Mouse (Mus musculus): ENCODE data around the gene Xrra1. TPM values are rescaled to one million over a fixed set of nuclear protein-coding genes. Genes with fewer than 3 reads are reported as not detected.
A peak's percentile ranks its signal among the peaks of the same experiment; 100 is the strongest.

Gene Xrra1
- total and polyA plus RNA-seq, 2 experiments: not detected

DNA sequence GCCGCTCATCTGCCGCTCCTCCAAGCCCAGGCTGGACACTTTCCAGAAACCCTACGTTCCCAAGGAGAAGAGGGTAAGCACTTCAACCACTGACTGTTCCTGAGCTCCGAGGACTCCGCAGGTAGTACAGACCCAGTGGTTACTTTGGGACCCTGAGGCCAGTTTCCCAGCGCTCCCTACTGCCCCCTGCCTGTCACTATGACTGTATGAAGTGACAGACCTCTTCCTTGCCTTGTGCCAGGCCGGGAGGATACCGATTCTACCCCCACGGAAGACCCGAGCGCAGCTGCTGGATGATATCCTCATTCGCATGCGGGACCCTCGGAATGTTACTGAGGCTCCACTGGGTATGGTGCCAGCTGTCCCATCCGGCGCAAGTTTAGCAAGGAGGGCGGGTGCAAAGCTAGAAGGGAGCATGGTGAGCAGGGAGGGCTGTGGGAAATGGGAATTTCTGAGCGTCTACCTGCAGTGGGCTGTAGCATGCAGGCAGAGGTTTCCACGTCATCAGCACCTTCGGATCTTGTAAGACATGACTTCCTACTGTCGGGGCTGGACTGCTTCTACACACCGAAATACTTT, 57.9 kb downstream of the Xrra1 start:
- no peak overlapping the region for H3K9ac ChIP-seq (ENCODE audit: low read depth, low read length)
- 11% methylated on average over 22 of the region's 22 CpGs for WGBS
- H3K27ac ChIP-seq (replicated peaks; ENCODE audit: insufficient read depth, low read depth, low read length): no peak overlapping the region
- no peaks in the 10 kb centered on the region for H3K79me2 ChIP-seq (ENCODE audit: control insufficient read depth, insufficient read depth, low read length)
- TF ChIP-seq CTCF (IDR thresholded peaks at IDR 0.05; ENCODE audit: low read depth, low read length): peak; percentile 72
- no peak for TF ChIP-seq POLR2A (IDR thresholded peaks at IDR 0.05; ENCODE audit: extremely low read depth, insufficient read depth, low read length)
- peaks cover 9% of the 10 kb centered on the region for H3K4me1 ChIP-seq (ENCODE audit: control insufficient read depth, insufficient read depth, low read length)
- H3K27me3 ChIP-seq (ENCODE audit: control insufficient read depth, insufficient read depth, low read length): no peaks in the 10 kb centered on the region
- peak overlapping the region; percentile 10; the same call in 1 of the 2 replicates for H3K4me3 ChIP-seq (ENCODE audit: insufficient read depth, low read depth, low read length)
- no peak for DNase-seq (ENCODE audit: extremely low read depth, low read depth, low spot score)
- peaks cover 2% of the 10 kb centered on the region; the same call in 1 of the 2 replicates for H3K36me3 ChIP-seq (ENCODE audit: control insufficient read depth, insufficient read depth, low read length)

DNA sequence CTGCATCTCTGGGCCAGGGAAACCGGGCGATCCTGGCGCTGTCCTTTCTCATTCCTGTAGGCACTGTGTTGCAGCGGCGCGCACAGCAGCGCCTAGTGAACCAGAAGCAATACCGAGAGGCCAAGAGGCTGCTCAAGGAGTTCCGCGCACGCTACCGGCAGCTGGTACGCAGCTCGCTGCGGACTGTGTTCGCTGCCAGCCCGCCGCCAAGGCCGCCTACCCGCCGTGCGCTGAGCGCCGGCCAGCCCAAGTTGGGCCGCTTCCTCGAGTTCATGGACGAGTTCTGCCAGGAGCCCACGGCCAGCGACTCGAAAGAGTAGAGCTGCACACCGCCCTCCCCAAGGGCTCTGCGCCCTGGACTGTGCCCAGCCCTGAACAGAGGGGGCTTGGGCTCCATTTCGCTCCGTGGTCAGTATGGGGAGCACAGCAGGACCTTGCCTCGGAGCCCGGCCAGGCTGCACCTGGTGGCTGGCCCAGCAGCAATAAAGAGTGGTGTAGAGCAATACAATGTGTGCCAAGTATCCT, 58.5 kb downstream of the Xrra1 start:
- peak; percentile 39 for DNase-seq (ENCODE audit: extremely low read depth, low read depth, low spot score)

DNA sequence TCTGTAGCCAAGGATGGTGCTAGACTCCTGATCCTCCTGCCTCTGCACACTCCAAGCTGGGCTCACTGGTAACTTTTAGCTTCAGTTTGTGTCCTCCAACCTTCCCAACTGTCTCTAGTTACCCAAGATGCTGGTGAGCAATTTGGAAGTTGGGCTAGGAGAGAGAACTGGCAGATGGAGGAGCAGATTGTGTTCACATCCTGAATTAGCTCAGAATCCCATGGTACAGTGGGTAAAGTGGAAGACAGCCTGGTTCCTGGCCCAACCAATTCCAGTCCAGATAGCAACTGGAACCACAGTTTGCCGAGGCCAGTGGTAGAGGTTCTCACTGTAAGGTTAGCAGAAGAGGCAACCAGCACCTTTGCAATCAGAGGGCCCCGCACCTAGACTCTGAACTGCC, 60.2 kb downstream of the Xrra1 start:
- TF ChIP-seq CTCF (IDR thresholded peaks at IDR 0.05; ENCODE audit: low read depth, low read length) (no peak), POLR2A (IDR thresholded peaks at IDR 0.05; ENCODE audit: extremely low read depth, insufficient read depth, low read length) (no peak)
- Histone ChIP-seq H3K36me3 (ENCODE audit: control insufficient read depth, insufficient read depth, low read length) (peaks cover 12% of the 10 kb centered on the region; the same call in 1 of the 2 replicates), H3K4me1 (ENCODE audit: control insufficient read depth, insufficient read depth, low read length) (peaks cover 9% of the 10 kb centered on the region), H3K79me2 (ENCODE audit: control insufficient read depth, insufficient read depth, low read length) (no peaks in the 10 kb centered on the region), H3K4me3 (ENCODE audit: insufficient read depth, low read depth, low read length) (no peak overlapping the region), H3K27ac (replicated peaks; ENCODE audit: insufficient read depth, low read depth, low read length) (no peak overlapping the region), H3K27me3 (ENCODE audit: control insufficient read depth, insufficient read depth, low read length) (no peaks in the 10 kb centered on the region), H3K9ac (ENCODE audit: low read depth, low read length) (no peak overlapping the region)
- no peak for DNase-seq (ENCODE audit: extremely low read depth, low read depth, low spot score)
- 93% methylated on average over 2 of the region's 2 CpGs for WGBS

More for the DNA sequence above, 58.5 kb downstream of the Xrra1 start:
- Histone ChIP-seq H3K36me3 (ENCODE audit: control insufficient read depth, insufficient read depth, low read length) (peaks cover 2% of the 10 kb centered on the region; the same call in 1 of the 2 replicates), H3K27ac (replicated peaks; ENCODE audit: insufficient read depth, low read depth, low read length) (no peak overlapping the region), H3K79me2 (ENCODE audit: control insufficient read depth, insufficient read depth, low read length) (no peaks in the 10 kb centered on the region), H3K4me1 (ENCODE audit: control insufficient read depth, insufficient read depth, low read length) (peaks cover 9% of the 10 kb centered on the region), H3K4me3 (ENCODE audit: insufficient read depth, low read depth, low read length) (peak overlapping the region; percentile 10; the same call in 1 of the 2 replicates), H3K9ac (ENCODE audit: low read depth, low read length) (peak overlapping the region; percentile 38), H3K27me3 (ENCODE audit: control insufficient read depth, insufficient read depth, low read length) (no peaks in the 10 kb centered on the region)
- 2% methylated on average over 36 of the region's 36 CpGs for WGBS
- TF ChIP-seq CTCF (IDR thresholded peaks at IDR 0.05; ENCODE audit: low read depth, low read length) (0 out of 2 replicates have a peak, but pooled peaks have one; percentile 4), POLR2A (IDR thresholded peaks at IDR 0.05; ENCODE audit: extremely low read depth, insufficient read depth, low read length) (no peak)

DNA sequence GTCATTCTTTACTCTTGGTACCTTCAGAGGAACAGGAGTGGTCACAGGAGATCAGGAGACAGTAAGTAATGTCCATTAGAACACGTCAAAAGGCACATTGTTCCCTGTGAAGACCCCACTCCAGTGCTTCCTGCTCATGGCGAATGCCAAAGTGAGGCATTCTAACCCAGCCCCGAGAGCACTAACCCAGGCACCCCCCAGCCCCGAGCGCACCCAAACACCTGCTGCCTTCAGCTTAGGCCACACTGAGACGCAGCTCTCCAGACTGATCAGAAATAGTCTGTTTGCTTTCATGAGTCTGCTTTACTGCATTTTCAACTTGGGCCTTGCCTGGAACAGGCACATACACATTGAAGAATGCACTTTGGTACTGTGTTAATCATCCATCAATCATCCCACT, 61.1 kb downstream of the Xrra1 start:
- 95% methylated on average over 6 of the region's 6 CpGs for WGBS
- no peak for TF ChIP-seq POLR2A (IDR thresholded peaks at IDR 0.05; ENCODE audit: extremely low read depth, insufficient read depth, low read length)
- no peak for TF ChIP-seq CTCF (IDR thresholded peaks at IDR 0.05; ENCODE audit: low read depth, low read length)
- Histone ChIP-seq H3K4me1 (ENCODE audit: control insufficient read depth, insufficient read depth, low read length) (peaks cover 9% of the 10 kb centered on the region), H3K36me3 (ENCODE audit: control insufficient read depth, insufficient read depth, low read length) (peaks cover 20% of the 10 kb centered on the region), H3K79me2 (ENCODE audit: control insufficient read depth, insufficient read depth, low read length) (no peaks in the 10 kb centered on the region), H3K9ac (ENCODE audit: low read depth, low read length) (no peak overlapping the region), H3K27me3 (ENCODE audit: control insufficient read depth, insufficient read depth, low read length) (no peaks in the 10 kb centered on the region), H3K27ac (replicated peaks; ENCODE audit: insufficient read depth, low read depth, low read length) (no peak overlapping the region), H3K4me3 (ENCODE audit: insufficient read depth, low read depth, low read length) (no peak overlapping the region)
- DNase-seq (ENCODE audit: extremely low read depth, low read depth, low spot score): no peak

DNA sequence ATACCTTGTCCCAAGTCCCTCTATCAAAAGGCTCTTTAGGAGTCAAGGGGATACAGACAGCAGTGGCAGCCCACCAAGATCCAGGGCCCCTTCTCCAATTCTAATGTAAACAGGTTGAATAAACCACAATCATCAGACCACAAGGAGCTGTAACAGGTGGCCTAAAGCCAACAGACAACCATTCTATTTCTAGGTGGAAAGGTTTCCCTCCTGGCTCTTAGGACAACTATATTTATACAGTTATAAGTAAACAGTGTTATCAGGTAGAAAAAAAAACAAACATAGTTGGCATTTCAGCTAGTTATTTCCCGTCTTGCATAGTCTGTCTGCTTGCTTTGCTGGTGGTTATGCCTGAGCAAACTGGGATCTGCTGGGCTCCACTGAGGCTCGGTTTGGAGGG, 61.5 kb downstream of the Xrra1 start:
- Histone ChIP-seq H3K36me3 (ENCODE audit: control insufficient read depth, insufficient read depth, low read length) (peaks cover 23% of the 10 kb centered on the region), H3K79me2 (ENCODE audit: control insufficient read depth, insufficient read depth, low read length) (no peaks in the 10 kb centered on the region), H3K27me3 (ENCODE audit: control insufficient read depth, insufficient read depth, low read length) (no peaks in the 10 kb centered on the region), H3K27ac (replicated peaks; ENCODE audit: insufficient read depth, low read depth, low read length) (no peak overlapping the region), H3K9ac (ENCODE audit: low read depth, low read length) (no peak overlapping the region), H3K4me1 (ENCODE audit: control insufficient read depth, insufficient read depth, low read length) (peaks cover 9% of the 10 kb centered on the region), H3K4me3 (ENCODE audit: insufficient read depth, low read depth, low read length) (no peak overlapping the region)
- DNase-seq (ENCODE audit: extremely low read depth, low read depth, low spot score): peak; percentile 55
- 15% methylated on average over 2 of the region's 2 CpGs for WGBS
- TF ChIP-seq CTCF (IDR thresholded peaks at IDR 0.05; ENCODE audit: low read depth, low read length): no peak
- TF ChIP-seq POLR2A (IDR thresholded peaks at IDR 0.05; ENCODE audit: extremely low read depth, insufficient read depth, low read length): no peak

Data from liver, adult 2 months (tissue).